Mouse (Mus musculus): ENCODE results near the gene Gmpr.

GRCm38 (mm10) chr13:45493846-45494245, 13.4 kb upstream of the Gmpr start:
- TF ChIP-seq GATA1 (IDR thresholded peaks at IDR 0.05; ENCODE audit: borderline replicate concordance, low read length) (no peak), FLI1 (IDR thresholded peaks at IDR 0.05; ENCODE audit: low read length) (no peak)
